Mouse (Mus musculus) MN1 (cell line): ENCODE data around the gene Fgfr2.

Experiments used
- DNase-seq: peaks from one replicate; pipeline ENCODE4 v3.0.0-alpha.2; 2016; ENCODE audit warnings: low spot score

Gene Fgfr2

DNA sequence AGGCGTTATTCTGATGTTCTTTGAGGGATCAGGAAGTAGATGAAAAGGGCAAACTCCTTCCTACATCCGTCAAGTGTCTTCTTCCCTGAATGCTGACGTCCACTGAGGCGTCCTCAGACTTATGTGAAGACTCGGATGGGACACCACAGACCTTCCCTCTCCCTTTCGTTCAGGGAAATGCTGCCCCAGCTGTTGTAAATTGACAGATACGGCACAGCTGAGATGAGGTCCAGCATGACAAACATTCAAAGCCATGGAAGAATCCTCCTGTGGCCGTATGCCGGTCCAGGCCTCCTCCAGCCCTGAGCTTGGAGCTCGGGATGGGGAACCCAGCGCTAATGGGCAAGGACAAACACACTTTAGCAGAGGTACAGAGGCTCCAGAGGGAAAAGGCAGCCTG, 373.6 kb downstream of the Fgfr2 start:
- DNase-seq = no peak

DNA sequence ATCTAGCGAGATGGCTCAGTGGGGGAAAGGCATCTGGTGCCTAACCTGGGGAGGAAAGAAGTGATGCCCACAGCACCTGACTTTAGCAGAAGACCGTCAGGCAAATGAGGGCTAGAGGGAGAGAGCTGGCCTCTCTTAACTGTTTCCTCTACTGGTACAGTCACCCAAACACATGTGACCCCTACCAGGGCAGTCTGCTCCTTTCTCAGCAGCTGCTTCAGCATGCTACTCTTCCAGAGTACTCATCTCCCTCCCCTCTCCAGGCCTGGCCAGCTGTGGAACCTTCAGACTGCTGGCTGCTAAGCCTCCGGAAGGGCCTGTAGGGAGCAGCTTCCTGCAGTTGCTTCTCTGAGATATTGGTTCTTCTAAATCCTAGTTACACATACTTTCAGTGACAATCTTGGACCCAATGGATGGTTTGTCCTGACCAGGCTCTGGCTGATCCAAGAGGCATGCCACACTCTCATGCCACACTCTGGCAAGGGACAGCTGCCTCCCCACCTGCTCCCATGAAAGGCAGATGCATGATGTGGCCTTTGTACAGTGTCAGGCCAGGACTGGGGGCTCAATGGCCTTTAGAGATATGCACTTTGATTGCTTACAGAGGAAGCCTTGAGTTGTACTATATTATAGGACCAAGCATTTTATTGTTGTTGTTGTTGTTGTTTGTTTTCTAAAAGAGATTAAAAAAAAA, 374.9 kb downstream of the Fgfr2 start:
- DNase-seq = no peak

DNA sequence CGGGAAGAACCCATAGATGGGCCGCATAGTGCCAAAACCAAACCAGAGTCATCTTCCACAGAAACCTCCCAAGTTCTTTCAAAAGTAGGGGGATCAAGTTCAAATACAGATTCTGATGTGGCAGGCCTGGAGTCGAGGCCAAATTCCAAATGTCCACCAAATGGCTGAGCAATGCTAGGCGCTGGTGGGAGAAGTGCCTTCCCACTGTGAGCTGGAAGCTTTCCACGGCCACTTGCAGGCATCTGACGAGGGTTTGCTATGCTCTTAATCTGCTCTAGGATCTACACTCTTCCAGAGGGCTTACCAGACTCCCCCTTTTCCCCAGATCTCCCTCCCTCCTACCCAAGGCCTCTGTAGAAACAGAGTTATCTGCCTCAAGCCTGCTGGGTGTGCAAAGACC, 376.1 kb downstream of the Fgfr2 start:
- DNase-seq = no peak

DNA sequence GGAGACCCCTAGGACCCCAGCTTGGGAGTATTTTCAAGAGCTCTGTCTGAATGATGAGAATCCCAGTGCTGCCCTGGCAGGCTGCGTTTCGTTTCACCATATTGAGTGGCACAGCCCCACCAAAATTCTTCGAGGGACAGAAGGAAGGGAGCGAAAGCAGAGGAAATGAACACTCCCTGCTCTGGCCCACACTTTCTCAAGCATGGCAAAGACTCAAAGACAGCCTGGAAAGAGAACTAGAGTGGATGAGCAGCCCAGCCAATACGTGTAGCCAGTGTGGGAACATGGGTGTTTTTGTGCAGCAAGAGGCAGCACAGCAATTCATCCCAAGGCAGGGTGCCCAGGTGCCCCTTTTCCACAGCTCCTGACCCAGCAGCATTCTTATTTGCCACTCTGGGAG, 380.2 kb downstream of the Fgfr2 start:
- no peak for DNase-seq

DNA sequence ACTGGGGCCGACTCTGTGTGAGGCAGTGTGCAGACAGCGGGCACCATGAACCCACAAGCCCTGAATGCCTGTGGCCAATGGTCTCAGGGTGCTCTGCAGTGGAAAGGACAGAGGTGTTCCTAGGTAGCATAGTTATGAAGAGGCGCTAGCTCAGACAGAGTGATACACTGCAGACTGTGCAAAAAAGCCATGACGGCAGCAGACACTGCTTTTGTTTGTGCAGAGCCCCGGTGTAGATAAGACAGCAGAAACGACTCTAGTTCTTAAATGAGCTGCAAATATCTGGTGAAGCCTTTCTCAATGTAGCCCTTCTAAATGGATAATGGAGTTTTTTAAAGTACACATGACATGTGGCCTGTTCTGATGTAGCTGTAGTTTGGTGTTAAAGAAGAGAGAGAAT, 383.3 kb downstream of the Fgfr2 start:
- DNase-seq = no peak

DNA sequence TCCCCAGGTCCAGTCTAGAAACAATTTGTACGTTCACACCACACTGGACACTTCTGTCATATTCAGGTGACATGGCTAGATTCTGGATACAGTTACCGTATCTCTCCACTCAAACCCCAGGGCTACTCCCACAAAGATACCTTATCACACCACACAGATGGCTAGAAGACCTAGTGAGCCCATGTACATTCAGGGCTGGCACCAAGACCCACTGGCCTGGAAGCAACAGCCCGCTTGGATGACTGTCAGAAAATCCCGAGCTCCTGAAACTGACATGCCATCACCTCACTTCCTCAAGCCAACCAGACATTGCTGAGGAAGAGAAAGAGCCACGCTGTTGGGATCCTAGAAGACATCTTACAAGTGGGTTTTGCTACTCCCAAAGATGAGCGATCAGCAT, 384.3 kb downstream of the Fgfr2 start:
- DNase-seq = no peak

DNA sequence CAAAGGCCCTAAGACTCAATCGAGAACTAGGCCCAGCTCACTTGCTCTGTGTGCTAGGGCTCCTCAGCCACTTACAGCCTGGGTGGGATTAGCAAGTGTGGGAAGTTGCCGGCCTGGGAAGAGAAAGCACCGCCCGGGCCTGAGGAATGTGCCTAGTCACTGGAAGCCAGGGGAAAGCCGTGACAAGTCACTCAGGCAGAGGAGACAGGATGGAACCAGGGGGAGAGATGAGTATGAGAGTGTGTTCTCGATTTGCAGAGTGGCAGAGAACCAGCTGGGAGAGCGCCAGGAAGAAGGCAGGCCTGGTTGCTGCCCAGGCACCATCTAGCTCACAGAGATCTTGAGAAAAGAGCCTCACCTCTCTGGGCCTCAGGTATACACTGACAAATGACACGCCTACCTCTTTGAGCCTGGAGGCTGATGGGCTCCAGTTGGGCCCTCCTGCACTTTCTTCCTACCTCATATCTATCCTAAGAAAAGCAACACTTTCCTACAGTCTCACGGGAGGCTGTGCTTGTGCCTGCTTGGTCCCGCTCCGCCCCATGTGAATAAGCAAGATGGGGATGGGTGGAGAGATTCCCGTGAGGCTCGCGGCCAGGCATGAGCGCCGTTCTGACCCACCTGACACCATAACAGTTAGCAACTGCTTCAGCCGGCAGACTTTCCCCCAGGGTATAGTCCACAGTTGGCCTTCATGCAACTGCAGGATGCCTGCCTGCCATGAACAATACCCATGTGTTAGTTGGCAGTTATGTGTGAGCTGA, 386.9 kb downstream of the Fgfr2 start:
- DNase-seq = peak; percentile 39

DNA sequence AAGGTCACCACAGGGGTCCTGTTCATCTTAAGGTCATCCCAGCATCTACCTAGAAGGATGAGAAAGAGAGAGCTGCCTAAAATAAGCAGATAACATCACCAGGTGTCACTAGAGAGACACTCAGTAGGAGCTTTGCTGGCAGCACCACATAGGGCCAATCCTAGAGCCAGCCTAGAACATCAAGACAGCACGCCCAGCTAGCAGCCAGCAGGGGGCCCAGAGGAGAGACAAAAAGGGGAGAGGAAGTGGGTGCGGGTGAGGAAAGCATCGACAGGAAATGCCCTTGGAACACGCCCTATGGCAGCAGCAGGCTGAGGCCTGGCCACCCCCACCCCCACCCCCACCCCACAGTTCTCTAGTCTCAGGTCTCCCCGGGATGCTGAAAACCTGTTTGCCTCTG, 388.0 kb downstream of the Fgfr2 start:
- no peak for DNase-seq

DNA sequence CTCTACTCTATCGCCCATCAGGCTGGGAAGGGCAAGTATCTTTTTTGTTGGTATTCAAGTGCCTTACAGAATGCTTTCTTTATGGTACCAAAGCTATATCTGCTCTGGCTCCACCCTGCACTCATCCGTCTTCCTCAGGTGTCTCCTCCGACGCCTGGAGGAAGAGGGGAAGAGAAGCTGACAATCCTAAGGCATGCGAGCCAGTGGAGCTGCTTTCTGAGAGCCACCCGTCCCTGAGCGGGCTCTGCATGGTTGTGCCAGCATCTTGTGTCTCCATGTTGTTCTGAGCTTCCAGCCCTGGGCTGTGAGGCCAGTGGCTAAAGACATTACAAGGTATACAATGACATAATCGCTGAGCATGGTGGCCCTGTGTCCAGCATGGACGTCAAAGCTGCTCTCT, 388.9 kb downstream of the Fgfr2 start:
- DNase-seq = no peak

DNA sequence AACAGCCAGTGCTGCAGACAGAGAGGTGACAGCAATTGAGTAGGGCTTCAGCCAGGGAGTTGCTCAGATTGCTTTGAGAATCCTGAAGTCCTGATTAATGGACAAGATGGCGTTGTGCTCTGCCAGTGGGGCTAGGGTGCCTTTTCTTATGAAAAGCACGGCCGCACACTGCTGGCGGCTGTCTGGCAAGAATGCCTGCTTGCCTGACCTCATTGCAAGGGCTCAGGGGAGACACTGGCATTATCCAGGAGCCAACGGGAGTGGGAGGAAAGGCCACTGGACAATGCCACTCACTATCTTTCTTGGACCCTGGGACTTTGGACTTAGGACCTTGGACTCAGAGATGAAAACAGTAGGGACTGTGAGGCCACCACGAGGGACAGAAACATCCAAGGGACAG, 389.6 kb downstream of the Fgfr2 start:
- DNase-seq = no peak

DNA sequence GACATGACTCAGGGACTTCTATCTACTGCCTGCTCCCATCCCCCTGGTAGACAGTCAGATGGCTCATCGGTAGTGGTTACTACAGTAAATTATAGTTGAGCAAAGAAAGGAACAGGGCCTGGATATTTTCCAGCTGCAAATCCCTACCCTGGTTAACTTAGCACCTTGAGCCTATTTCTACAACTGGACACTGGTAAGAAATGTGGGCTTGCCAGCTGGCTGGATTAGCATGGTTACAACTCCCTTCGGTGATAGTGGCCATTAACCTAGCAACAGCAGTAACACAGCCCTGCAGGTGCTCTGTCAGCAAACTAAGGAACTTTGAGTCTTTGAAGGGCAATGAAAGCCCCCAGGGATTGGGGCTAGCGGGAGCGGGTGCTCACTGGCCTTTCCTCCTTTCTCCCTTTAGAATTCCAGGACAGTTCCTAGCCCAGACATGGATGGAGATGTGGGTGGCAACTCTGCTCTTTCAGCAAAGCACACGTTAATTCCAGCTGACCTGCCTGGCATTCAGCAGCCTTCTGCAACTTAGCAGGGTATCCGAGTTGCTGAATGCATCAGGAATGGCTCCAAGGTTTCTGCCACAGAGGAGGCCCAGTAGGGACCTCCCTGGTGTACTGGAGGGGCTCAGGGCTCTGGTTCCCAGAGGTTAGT, 390.9 kb downstream of the Fgfr2 start:
- DNase-seq = no peak

DNA sequence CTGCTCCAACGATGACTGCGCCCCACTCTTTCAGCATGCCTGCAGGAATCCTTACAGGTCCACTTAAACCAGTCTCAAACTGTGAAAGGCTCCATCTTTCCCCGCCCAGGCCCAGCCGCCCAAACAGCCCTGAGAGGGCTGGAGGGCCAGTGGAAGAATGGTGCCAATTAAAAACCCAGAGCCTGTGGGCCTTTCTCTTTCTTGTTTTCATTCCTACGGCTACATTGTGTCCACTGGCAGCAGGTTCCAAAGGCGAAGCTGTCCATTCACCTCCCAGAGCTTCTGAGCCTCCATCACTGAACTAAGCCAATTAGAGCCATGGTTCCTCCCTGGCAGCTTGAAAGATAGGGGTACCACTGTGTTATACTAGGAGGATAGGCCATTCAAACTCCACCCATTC, 391.6 kb downstream of the Fgfr2 start:
- DNase-seq = no peak

DNA sequence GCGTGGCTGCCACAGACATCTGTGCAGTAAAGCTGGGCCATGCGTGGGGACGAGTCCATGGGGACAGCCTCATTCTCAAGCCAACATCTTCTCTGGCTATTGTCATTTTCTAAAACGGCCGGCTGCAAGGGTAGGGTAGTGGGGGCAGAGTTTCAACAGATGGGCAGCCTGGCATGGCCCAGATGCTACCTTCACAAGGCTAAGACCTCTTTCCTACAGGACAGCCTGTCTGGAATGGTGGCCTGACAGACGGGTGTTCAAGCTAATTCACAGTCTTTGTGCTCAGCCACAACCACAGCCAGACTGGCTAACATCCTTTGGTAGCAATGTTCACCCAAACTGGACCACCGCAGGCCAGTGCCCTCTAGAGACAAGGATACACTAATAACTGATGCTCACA, 392.6 kb downstream of the Fgfr2 start:
- no peak for DNase-seq

DNA sequence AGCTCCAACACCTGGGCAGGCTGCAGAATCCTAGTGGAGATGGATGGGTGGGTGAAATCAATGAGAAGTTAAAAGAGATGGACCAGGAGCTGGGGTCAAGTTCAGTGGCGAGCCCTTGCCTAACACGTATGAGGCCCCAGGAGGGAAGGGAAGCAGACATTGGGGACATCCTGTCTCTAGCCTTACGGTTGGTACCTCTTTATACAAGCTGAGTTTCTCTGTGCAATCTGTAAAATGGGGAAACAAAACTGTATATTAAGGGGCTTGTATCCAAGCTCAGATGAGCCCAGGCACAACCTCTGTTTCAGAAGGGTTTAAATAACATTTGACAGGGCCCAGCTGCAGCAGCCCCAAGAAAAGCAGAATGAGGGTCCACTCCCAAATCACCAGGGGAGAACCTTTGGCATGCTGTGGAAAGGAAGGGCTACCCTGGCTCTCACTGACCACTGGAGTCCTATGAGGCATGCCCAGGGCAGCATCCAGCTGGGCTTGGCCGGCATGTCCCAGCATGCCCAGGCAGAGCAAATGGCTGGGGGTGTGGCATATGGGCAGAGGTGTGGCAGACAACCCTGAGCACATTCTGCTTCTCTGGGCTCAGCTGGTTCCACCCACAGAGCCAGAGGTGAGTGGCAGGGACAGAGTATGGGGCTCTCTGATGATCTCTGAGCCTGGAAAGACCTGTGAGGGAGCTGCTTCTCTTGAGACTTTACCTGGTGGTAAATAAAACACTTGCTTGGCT, 393.9 kb downstream of the Fgfr2 start:
- no peak for DNase-seq

DNA sequence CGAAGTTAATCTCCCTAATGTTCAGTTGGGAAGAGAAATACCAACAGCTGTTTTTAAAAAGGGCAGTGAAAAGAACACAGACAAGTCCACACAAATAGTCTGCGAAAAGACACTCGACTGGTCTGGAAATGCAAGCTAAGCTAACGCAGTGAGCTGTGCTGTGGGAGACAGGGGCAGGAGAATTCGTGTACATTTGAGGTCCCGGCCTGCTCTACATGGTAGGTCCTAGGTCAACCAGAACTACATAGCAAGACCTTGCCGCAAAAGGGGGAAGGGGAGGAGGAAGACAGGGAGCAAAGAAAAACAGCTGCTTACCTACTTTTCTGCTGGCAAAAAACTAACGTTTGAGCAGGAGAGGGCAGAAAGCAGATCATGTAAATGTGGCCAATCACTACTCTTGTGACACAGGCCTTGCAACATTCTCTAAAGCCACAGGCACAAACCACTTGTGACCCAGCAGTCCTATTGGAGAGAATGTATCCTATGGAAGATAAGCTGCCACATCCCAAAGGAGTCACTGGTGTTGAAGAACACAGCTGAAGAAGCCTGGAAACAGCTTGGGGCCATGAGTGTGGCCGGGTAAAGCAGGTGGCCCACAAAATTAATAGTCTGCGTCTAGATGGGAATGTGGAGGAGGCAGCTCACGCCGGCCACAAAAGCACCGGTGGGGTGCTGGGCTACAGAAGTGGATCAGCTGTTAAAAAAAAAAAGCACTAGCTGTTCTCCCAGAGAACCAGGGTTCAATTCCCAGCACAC, 396.9 kb downstream of the Fgfr2 start:
- DNase-seq = no peak

DNA sequence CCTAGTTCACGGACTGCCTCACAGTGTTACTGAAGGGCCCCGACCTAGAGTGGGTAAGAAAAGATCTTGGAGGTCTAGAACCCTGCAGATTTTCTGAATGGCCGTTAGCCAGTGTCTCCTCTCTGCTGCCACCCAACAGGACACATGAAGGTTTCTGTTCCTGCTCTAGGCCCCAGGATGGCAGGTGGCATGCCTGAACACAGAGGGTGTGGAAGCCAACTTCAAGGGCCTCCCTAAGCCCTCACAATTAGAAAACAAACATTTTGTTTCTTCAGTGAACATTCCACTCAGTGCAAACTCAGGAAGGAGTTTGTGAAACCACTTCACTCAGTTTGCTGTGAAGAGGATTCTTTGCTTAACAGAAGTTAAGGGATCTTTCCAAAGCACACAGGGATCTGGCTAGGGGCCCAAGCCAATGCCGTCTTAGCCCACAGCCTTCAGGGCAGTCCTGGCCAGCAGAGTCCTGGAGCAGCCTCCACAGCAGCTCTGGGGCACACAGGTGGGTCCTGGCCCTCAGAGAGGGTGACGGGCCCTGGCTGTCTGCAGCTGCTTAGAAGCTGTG, 398.6 kb downstream of the Fgfr2 start:
- no peak for DNase-seq

DNA sequence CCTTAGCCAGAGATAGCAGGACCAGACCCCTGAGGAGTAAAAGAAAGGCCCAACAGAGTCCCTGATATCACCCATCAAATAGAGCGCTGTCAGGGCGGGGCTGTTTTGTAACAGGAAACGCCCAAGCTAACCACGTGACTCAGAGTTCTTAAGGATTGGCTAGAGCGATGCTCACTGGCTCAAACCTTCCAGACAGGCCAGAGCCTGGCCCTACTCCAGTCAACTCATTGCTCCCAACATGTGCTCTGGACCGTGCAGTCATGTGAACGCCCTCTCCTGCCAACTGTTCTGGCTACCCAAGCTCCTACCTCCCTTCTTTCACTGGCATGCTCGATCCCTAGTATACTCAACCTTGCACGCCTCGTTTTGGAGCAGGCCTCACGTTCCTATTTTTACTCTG, 399.2 kb downstream of the Fgfr2 start:
- DNase-seq = peak; percentile 68

DNA sequence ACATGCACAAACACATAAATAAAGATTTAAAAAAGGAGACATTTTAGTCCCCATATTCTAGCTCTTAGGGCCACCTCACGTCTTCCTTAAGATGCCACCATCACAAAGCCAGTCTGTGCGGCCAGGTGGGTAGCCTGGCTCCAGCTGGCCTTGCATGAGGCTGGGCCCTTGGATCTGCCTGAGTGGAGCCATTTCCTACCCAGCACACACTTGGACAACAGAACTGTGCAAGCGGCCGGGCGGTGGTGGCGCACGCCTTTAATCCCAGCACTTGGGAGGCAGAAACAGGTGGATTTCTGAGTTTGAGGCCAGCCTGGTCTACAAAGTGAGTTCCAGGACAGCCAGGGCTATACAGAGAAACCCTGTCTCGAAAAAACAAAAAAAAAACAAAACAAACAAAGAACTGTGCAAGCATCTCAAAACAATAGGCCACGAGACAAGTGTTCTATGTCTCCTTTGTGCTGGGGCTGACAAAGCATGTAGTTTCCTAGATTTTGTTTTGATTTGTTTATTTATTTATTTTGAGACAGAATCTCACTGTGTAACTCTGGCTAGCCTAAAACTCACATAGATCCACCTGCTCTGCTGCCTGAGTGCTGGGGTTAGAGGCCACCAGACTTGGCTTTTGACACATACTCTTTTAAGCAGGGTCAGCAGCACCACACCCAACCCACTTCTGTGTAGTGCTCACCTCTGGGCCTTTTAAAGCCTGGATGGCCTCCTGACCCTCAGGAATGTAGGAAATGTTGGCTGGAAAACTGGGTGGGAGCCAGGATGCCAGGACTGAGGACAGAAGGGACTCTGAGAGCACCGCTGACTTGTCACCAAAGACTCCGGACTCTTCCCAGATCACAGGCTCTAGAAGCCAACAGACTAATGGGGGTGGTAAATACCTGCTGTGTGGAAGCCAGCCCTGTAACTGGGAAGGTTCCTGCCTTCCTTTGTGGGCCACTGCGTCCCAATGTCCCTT, 400.5 kb downstream of the Fgfr2 start:
- no peak for DNase-seq

DNA sequence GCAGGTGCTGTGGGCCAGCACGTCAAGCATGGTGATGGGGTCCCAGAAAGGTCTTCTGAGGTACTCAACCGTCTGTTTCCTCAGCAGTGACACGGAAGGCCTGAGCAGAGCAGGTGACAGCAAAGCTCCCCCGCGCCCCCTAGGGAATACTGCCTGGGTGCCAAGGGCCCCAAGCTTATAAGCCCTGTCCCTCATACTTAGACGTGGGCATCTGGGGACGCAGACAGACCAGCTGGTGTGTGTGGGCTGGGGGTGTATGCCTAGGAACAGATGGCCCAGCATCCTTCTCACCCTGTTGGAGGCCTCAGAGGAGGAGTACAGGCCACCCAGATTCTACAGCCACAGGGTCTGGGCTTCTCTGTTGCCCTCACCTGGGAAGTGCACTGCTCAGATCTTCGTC, 402.6 kb downstream of the Fgfr2 start:
- no peak for DNase-seq

DNA sequence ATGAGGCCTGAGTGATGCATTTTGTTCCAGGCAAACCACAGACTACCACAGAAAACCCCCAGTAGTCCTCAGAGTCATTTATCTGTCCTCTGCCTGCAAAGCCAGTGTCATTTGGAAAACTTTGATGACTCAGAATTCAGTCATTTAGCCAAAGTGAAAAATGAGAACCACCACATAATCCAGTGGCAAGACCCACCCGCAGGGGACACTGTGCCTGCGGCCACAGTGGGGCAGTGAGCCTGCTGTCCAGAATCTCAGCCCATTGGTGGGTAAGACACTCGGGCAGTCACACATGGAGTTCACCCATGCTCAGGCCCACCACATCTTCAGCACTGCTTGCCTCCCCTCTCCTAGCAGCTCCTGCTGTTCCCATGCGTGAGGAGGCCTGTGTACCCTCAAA, 403.6 kb downstream of the Fgfr2 start:
- no peak for DNase-seq
